Mouse (Mus musculus): Measurements from ENCODE around the gene Fmo1.

- TF ChIP-seq UBTF (IDR thresholded peaks at IDR 0.05; ENCODE audit: borderline replicate concordance, insufficient read depth, low read depth, low read length) = no peak
- TF ChIP-seq EP300 (IDR thresholded peaks at IDR 0.05; ENCODE audit: low read depth in 1 of 2, low read length in 2 of 2) = no peak
- no peak for TF ChIP-seq MAX (IDR thresholded peaks at IDR 0.05; ENCODE audit: low read length)
- no peak for TF ChIP-seq RCOR1 (IDR thresholded peaks at IDR 0.05; ENCODE audit: low read depth, low read length)
- TF ChIP-seq GATA1 (IDR thresholded peaks at IDR 0.05; ENCODE audit: low read depth, low read length) = no peak
- no peak for TF ChIP-seq CTCF (IDR thresholded peaks at IDR 0.05 in 2 of 3, conservative IDR thresholded peaks at IDR 0.05 in 1 of 3; ENCODE audit: control insufficient read depth in 1 of 3, insufficient read depth in 1 of 3, low read depth in 2 of 3, low read length in 3 of 3, poor library complexity in 1 of 3, severe bottlenecking in 1 of 3)
These were observed 12.5 kb downstream of the Fmo1 start for GRCm38 (mm10) chr1:162853812-162854482.
